Mouse (Mus musculus) CH12.LX (cell line): ENCODE data around the gene Unc13c. TPM values are rescaled to one million over a fixed set of nuclear protein-coding genes. Genes with fewer than 3 reads are reported as not detected.

Source experiments
- DNase-seq: peaks from one replicate; pipeline ENCODE4 v3.0.0-alpha.2; 2013; ENCODE audit errors: extremely low read depth
- H3K27ac ChIP-seq: 2 replicates; pipeline ENCODE4 v1.5.1; 2012; ENCODE audit warnings: low read depth, mild to moderate bottlenecking, control low read depth, moderate library complexity; ENCODE audit not compliant: insufficient read depth
- H3K27me3 ChIP-seq: replicated peaks from 2 replicates; pipeline ENCODE3; 2012; ENCODE audit warnings: inconsistent platforms
- H3K36me3 ChIP-seq, 2 experiments: replicated peaks in 1 of 2; 2 replicates each; pipeline versions ENCODE3 to v1.6.1; 2012; ENCODE audit warnings: inconsistent platforms in 1 of 2, low read length in 1 of 2, mild to moderate bottlenecking in 1 of 2, mixed read lengths in 1 of 2, moderate library complexity in 1 of 2; ENCODE audit not compliant: control insufficient read depth in 1 of 2, insufficient read depth in 1 of 2
- H3K4me1 ChIP-seq, 2 experiments: 2 replicates each; pipeline ENCODE4 v1.6.1; 2012; ENCODE audit warnings: inconsistent platforms in 1 of 2, moderate library complexity in 1 of 2; ENCODE audit not compliant: insufficient read depth in 2 of 2, control insufficient read depth in 1 of 2
- H3K4me2 ChIP-seq: 2 replicates; pipeline ENCODE4 v1.6.1; 2012; ENCODE audit warnings: low read depth, mild to moderate bottlenecking, control low read depth; ENCODE audit not compliant: poor library complexity, insufficient read depth, severe bottlenecking
- H3K4me3 ChIP-seq, 3 experiments: fragments of 150-350 bp in 1 of 3; sonication (generic) in 1 of 3; replicated peaks in 1 of 3; 2 replicates each; pipeline versions ENCODE3 to v1.5.1; 2011 to 2012; ENCODE audit warnings: low read depth in 2 of 3, low read length in 2 of 3, mild to moderate bottlenecking in 2 of 3, moderate library complexity in 2 of 3, control low read depth in 1 of 3, improper control_type of control experiment in 1 of 3, inconsistent platforms in 1 of 3, mixed read lengths in 1 of 3; ENCODE audit not compliant: poor library complexity in 1 of 3
- H3K79me2 ChIP-seq: replicated peaks from 2 replicates; pipeline ENCODE4 v1.6.1; 2012; ENCODE audit warnings: mild to moderate bottlenecking, moderate library complexity; ENCODE audit not compliant: control insufficient read depth, poor library complexity, insufficient read depth, severe bottlenecking; ENCODE audit errors: extremely low read depth
- H3K9ac ChIP-seq: 2 replicates; pipeline ENCODE4 v1.6.1; 2012; ENCODE audit warnings: low read depth, mild to moderate bottlenecking, control low read depth, moderate library complexity; ENCODE audit not compliant: insufficient read depth
- H3K9me3 ChIP-seq: replicated peaks from 2 replicates; pipeline ENCODE3; 2012; ENCODE audit warnings: low read length, inconsistent platforms, mixed read lengths
- BHLHE40 ChIP-seq: IDR thresholded peaks from 2 replicates; pipeline ENCODE4 v1.6.1; 2011; ENCODE audit warnings: mild to moderate bottlenecking, low read depth, low read length, improper control_type of control experiment
- CHD1 ChIP-seq: IDR thresholded peaks from 2 replicates; pipeline ENCODE4 v1.6.1; 2012; ENCODE audit warnings: low read depth, low read length, improper control_type of control experiment, inconsistent platforms
- CHD2 ChIP-seq: IDR thresholded peaks from 2 replicates; pipeline ENCODE4 v1.6.1; 2011; ENCODE audit warnings: low read length, improper control_type of control experiment
- E2F4 ChIP-seq: IDR thresholded peaks from 2 replicates; pipeline ENCODE4 v1.6.1; 2011; ENCODE audit warnings: low read depth, low read length, improper control_type of control experiment; ENCODE audit not compliant: insufficient replicate concordance
- ELF1 ChIP-seq: IDR thresholded peaks from 2 replicates; pipeline ENCODE4 v1.6.1; 2014; ENCODE audit warnings: low read depth, mild to moderate bottlenecking, inconsistent platforms, low read length, improper control_type of control experiment
- ETS1 ChIP-seq: conservative IDR thresholded peaks from 2 replicates; pipeline ENCODE4 v1.6.1; 2012; ENCODE audit warnings: low read depth, mild to moderate bottlenecking, inconsistent platforms, low read length, improper control_type of control experiment, moderate library complexity
- GABPA ChIP-seq: IDR thresholded peaks from 2 replicates; pipeline ENCODE4 v1.6.1; 2012; ENCODE audit warnings: low read depth, low read length, improper control_type of control experiment, inconsistent platforms; ENCODE audit not compliant: insufficient replicate concordance
- HCFC1 ChIP-seq: IDR thresholded peaks from 2 replicates; pipeline ENCODE4 v1.6.1; 2012; ENCODE audit warnings: low read depth, mild to moderate bottlenecking, inconsistent platforms, low read length, improper control_type of control experiment
- IRF4 ChIP-seq: IDR thresholded peaks from 2 replicates; pipeline ENCODE4 v1.6.1; 2014; ENCODE audit warnings: low read depth, mild to moderate bottlenecking, inconsistent platforms, low read length, improper control_type of control experiment
- JUN ChIP-seq: IDR thresholded peaks from 2 replicates; pipeline ENCODE4 v1.6.1; 2011; ENCODE audit warnings: low read depth, mild to moderate bottlenecking, low read length, improper control_type of control experiment, moderate library complexity; ENCODE audit not compliant: insufficient read depth
- JUND ChIP-seq: conservative IDR thresholded peaks from 2 replicates; pipeline ENCODE4 v1.6.1; 2011; ENCODE audit warnings: low read depth, low read length, improper control_type of control experiment
- KAT2A ChIP-seq: IDR thresholded peaks from 2 replicates; pipeline ENCODE4 v1.6.1; 2012; ENCODE audit warnings: low read length, improper control_type of control experiment, inconsistent platforms; ENCODE audit not compliant: insufficient replicate concordance
- MAFK ChIP-seq: IDR thresholded peaks from 2 replicates; pipeline ENCODE4 v1.6.1; 2011; ENCODE audit warnings: low read length, improper control_type of control experiment; ENCODE audit not compliant: insufficient replicate concordance
- MAZ ChIP-seq: IDR thresholded peaks from 2 replicates; pipeline ENCODE4 v1.6.1; 2012; ENCODE audit warnings: low read depth, mild to moderate bottlenecking, inconsistent platforms, low read length, improper control_type of control experiment, moderate library complexity
- MEF2A ChIP-seq: IDR thresholded peaks from 2 replicates; pipeline ENCODE4 v1.6.1; 2014; ENCODE audit warnings: low read depth, mild to moderate bottlenecking, inconsistent platforms, low read length, improper control_type of control experiment, borderline replicate concordance
- MXI1 ChIP-seq: IDR thresholded peaks from 2 replicates; pipeline ENCODE4 v1.6.1; 2011; ENCODE audit warnings: mild to moderate bottlenecking, low read depth, low read length, improper control_type of control experiment
- NRF1 ChIP-seq: IDR thresholded peaks from 2 replicates; pipeline ENCODE4 v1.6.1; 2014; ENCODE audit warnings: low read depth, mild to moderate bottlenecking, inconsistent platforms, low read length, improper control_type of control experiment, moderate library complexity
- PAX5 ChIP-seq: IDR thresholded peaks from 2 replicates; pipeline ENCODE4 v1.6.1; 2012; ENCODE audit warnings: low read length, inconsistent platforms, mixed read lengths
- POLR2A ChIP-seq: IDR thresholded peaks from 2 replicates; pipeline ENCODE4 v1.6.1; 2011; ENCODE audit warnings: low read depth, mild to moderate bottlenecking, improper control_type of control experiment, low read length
- RAD21 ChIP-seq: IDR thresholded peaks from 2 replicates; pipeline ENCODE4 v1.6.1; 2011; ENCODE audit warnings: low read depth, mild to moderate bottlenecking, low read length, improper control_type of control experiment, moderate library complexity
- RCOR1 ChIP-seq: conservative IDR thresholded peaks from 2 replicates; pipeline ENCODE4 v1.6.1; 2012; ENCODE audit warnings: low read depth, mild to moderate bottlenecking, inconsistent platforms, low read length, improper control_type of control experiment
- SIN3A ChIP-seq: IDR thresholded peaks from 2 replicates; pipeline ENCODE4 v1.6.1; 2012; ENCODE audit warnings: low read length, improper control_type of control experiment, inconsistent platforms
- SMC3 ChIP-seq: IDR thresholded peaks from 2 replicates; pipeline ENCODE4 v1.6.1; 2011; ENCODE audit warnings: low read depth, low read length, improper control_type of control experiment
- TCF12 ChIP-seq: IDR thresholded peaks from 2 replicates; pipeline ENCODE4 v1.6.1; 2014; ENCODE audit warnings: low read depth, mild to moderate bottlenecking, inconsistent platforms, low read length, improper control_type of control experiment
- USF1 ChIP-seq: IDR thresholded peaks from 2 replicates; pipeline ENCODE4 v1.6.1; 2014; ENCODE audit warnings: low read depth, mild to moderate bottlenecking, inconsistent platforms, low read length, improper control_type of control experiment
- USF2 ChIP-seq: conservative IDR thresholded peaks from 2 replicates; pipeline ENCODE4 v1.6.1; 2011; ENCODE audit warnings: low read depth, low read length, improper control_type of control experiment
- ZC3H11A ChIP-seq: IDR thresholded peaks from 2 replicates; pipeline ENCODE4 v1.6.1; 2012; ENCODE audit warnings: low read depth, mild to moderate bottlenecking, inconsistent platforms, low read length, improper control_type of control experiment
- ZKSCAN1 ChIP-seq: IDR thresholded peaks from 2 replicates; pipeline ENCODE4 v1.6.1; 2012; ENCODE audit warnings: low read depth, inconsistent platforms, low read length, improper control_type of control experiment, borderline replicate concordance
- ZMIZ1 ChIP-seq: IDR thresholded peaks from 2 replicates; pipeline ENCODE4 v1.6.1; 2012; ENCODE audit warnings: low read depth, mild to moderate bottlenecking, inconsistent platforms, low read length, improper control_type of control experiment
- dilution Hi-C: fragments of 300-500 bp; cut with MboI; formaldehyde crosslinking; loops from 2 replicates; pipeline ENCODE4 v1.14.3; 2020; ENCODE audit warnings: low sequenced_read_pairs; ENCODE audit not compliant: extremely low pct_unique_long_range_greater_than_20kb, extremely low pct_ligation_motif_present
- in situ Hi-C: fragments of 300-500 bp; cut with MboI; formaldehyde crosslinking; loops from 3 replicates; pipeline ENCODE4 v1.14.3; 2019; ENCODE audit warnings: low sequenced_read_pairs, low pct_ligation_motif_present, low pct_unique_long_range_greater_than_20kb, mixed read lengths
- polyA plus RNA-seq: library from polyadenylated mRNA; unstranded; fragments of >175 nt; gene quantifications from 2 replicates; pipeline ENCODE4 v1.2.1, GENCODE M21; 2012; ENCODE audit warnings: low read depth; ENCODE audit not compliant: insufficient read length
- total RNA-seq, 2 experiments: library from RNA; depleted of rRNA; stranded (reverse); fragments of 300-350 nt in 1 of 2; fragments of >200 nt in 1 of 2; gene quantifications; 2 replicates each; pipeline ENCODE4 v1.2.3; 2012 to 2014

Unc13c gene
- total and polyA plus RNA-seq, 3 experiments = not detected

DNA sequence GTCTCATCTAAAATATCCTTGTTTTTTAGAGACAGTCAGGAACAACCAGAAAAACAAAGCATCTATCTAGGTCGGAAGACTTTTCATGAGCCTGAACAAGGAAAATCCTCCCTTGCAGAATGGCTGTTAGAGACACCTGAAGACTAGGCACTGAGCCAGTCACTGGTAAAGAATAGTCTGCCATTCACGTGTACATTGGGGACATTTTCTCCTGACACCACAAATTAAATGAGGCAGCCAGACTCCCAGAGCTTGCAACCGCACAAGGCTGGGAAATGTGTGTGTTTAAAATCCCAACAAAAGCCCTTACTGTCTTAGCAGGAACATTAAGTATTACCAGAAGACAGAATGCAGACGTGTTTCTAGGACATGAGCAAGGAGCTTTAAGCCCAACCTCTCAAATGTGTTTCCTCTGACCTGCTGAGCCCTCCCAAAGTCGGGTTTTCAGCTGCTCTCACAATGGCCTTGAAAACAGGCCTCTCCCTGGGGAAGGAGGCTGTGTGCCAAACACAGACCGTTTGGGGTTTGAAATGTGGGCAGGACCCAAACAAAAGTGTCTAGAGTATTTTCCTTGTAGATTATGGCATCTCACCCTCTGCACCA lies 33.7 kb upstream of the Unc13c start:
- in situ Hi-C loops = no loop called here
- no peak overlapping the region for H3K4me2 ChIP-seq
- H3K4me1 ChIP-seq = no peaks in the 10 kb centered on the region
- dilution Hi-C loops = no loop called here
- H3K9ac ChIP-seq = no peak overlapping the region
- no peaks in the 10 kb centered on the region for H3K9me3 ChIP-seq
- H3K4me3 ChIP-seq = no peak overlapping the region
- H3K79me2 ChIP-seq = no peaks in the 10 kb centered on the region
- no peak overlapping the region for H3K27ac ChIP-seq
- no peaks in the 10 kb centered on the region for H3K27me3 ChIP-seq
- TF ChIP-seq CHD2 (no peak), MXI1 (no peak), ZMIZ1 (no peak), ELF1 (no peak), HCFC1 (no peak), POLR2A (no peak), ETS1 (no peak), IRF4 (no peak), RAD21 (no peak), ZKSCAN1 (no peak), ZC3H11A (no peak), NRF1 (no peak), JUN (no peak), USF2 (no peak), TCF12 (no peak), KAT2A (no peak), SIN3A (no peak), PAX5 (no peak)
- DNase-seq = no peak
- H3K36me3 ChIP-seq = no peaks in the 10 kb centered on the region

DNA sequence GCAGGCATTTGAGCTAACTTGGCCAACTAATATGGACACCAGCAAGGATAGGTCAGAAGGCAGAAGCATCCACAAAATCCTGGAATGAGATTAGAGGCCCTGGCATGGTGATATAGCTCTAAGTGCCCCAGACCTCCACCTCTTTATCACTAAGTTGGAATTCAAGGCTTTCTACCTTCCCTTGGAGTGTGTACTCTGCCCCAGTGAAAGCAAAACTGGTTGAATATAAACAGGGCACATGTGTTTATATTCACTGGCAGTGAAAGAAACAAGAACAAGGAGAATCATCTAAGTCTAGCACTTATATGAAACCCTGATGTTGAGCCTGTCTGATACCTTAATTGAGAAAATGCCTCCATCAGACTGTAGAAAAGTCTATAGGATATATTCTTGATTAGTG lies 19.3 kb upstream of the Unc13c start:
- H3K79me2 ChIP-seq = no peaks in the 10 kb centered on the region
- in situ Hi-C loops = loop anchor here (25.0 kb wide), 1 partner anchor 826 kb away; no protein-coding TSS in a partner anchor
- H3K9ac ChIP-seq = no peak overlapping the region
- TF ChIP-seq ZMIZ1 (no peak), MEF2A (no peak), NRF1 (no peak), BHLHE40 (no peak), MAZ (no peak), CHD1 (no peak), JUND (no peak), GABPA (no peak), SMC3 (no peak), RCOR1 (no peak), TCF12 (no peak), USF2 (no peak), CHD2 (no peak), E2F4 (no peak), IRF4 (no peak), ELF1 (no peak), ETS1 (no peak), MAFK (no peak), MXI1 (no peak), USF1 (no peak)
- TF ChIP-seq, all 38 proteins: peak for 0
- no peak overlapping the region for H3K4me2 ChIP-seq
- no peak overlapping the region for H3K27ac ChIP-seq
- no peak for DNase-seq
- dilution Hi-C loops = no loop called here
- H3K9me3 ChIP-seq = no peaks in the 10 kb centered on the region
- no peaks in the 10 kb centered on the region for H3K36me3 ChIP-seq
- H3K4me1 ChIP-seq = no peaks in the 10 kb centered on the region
- H3K27me3 ChIP-seq = no peaks in the 10 kb centered on the region
- no peak overlapping the region for H3K4me3 ChIP-seq
